Mouse (Mus musculus) bone marrow, adult 2 months (tissue): ENCODE results near the gene Stkld1.

Experiments
- CTCF ChIP-seq: fragments of 200-500 bp; IDR thresholded peaks from 2 replicates; pipeline ENCODE4 v1.5.1; 2011; ENCODE audit warnings: low read length, control low read depth; ENCODE audit not compliant: control insufficient read depth, insufficient read depth
- POLR2A ChIP-seq: fragments of 200-500 bp; IDR thresholded peaks from 2 replicates; pipeline ENCODE4 v1.6.1; 2011; ENCODE audit warnings: low read depth, mild to moderate bottlenecking, control low read depth, low read length, borderline replicate concordance; ENCODE audit not compliant: control insufficient read depth

DNA sequence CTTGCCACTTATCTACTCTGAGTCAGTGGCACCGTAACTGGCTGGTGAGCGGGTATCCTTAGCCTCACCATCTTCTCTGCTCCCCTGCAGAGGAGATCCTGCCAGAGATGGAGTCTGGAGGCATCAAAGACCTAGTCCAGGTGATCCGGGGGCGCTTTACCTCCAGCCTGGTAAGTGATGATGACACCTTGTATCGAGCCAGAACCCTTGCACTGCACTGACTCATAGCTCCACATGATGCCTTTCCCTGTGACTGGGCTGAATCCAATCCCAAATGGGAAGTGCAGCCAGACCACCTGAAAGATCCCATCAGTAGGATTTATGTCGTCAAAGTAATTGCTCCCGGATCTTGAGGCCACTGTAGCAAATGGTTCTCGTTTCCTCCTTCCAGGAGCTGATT, 19.0 kb downstream of the Stkld1 start:
- no peak for TF ChIP-seq CTCF
- no peak for TF ChIP-seq POLR2A
